Mouse (Mus musculus): Measurements from ENCODE around the gene Slpi. TPM values are rescaled to one million over a fixed set of nuclear protein-coding genes. Genes with fewer than 3 reads are reported as not detected.

Gene Slpi
- polyA plus RNA-seq, 1 experiment from 2014 or later = 2.2 TPM

DNA sequence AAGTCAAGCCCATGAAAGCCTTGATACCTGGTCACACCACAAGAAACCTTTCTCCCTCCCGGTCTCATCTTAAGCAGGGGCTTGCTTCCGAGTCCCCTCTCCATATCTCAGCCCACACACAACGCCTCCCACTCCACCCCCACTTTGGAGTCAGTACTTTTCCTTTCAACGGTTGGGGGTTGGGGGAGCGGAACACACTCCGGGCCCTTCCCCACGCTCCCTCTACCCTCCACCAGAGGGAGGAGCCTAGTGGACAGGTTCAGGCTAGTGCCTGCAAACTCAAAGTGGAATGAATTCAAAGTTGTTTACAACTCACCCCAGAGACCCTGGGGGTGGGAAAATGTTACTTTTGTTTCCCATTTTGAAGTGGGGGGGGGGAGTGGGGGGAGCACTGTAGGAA lies 41.8 kb upstream of the Slpi start:
- Histone ChIP-seq H3K9ac (0 out of 2 replicates have a peak overlapping the region, but pooled peaks have one; percentile 54), H3K27me3 (no peaks in the 10 kb centered on the region), H3K4me2 (peak overlapping the region; percentile 41), H3K4me1 (peaks cover 55% of the 10 kb centered on the region), H3K36me3 (peaks cover 41% of the 10 kb centered on the region), H3K9me3 (no peaks in the 10 kb centered on the region), H3K27ac (peak overlapping the region; percentile 84), H3K4me3 (0 out of 2 replicates have a peak overlapping the region, but pooled peaks have one; percentile 4)
- ATAC-seq (ENCODE audit: insufficient number of reproducible peaks, insufficient read depth, low FRiP score, low TSS enrichment, low read depth) = peak; percentile 52
- WGBS = 7% methylated on average over 7 of the region's 7 CpGs

- H3K9ac ChIP-seq = no peak overlapping the region
- ATAC-seq (ENCODE audit: insufficient number of reproducible peaks, insufficient read depth, low FRiP score, low TSS enrichment, low read depth) = no peak
- H3K36me3 ChIP-seq = peaks cover 47% of the 10 kb centered on the region
- peaks cover 49% of the 10 kb centered on the region for H3K4me1 ChIP-seq
- H3K27ac ChIP-seq = peak overlapping the region; percentile 84
- H3K4me3 ChIP-seq = no peak overlapping the region
- no peaks in the 10 kb centered on the region for H3K9me3 ChIP-seq
- peak overlapping the region; percentile 41 for H3K4me2 ChIP-seq
- 45% methylated on average over 15 of the region's 15 CpGs for WGBS
- no peaks in the 10 kb centered on the region for H3K27me3 ChIP-seq
Observed at GRCm38 (mm10) chr2:164429881-164430615, 41.2 kb upstream of the Slpi start.

GRCm38 (mm10) chr2:164428451-164428850 lies 39.6 kb upstream of the Slpi start:
- Histone ChIP-seq H3K4me3 (no peak overlapping the region), H3K36me3 (peaks cover 60% of the 10 kb centered on the region), H3K27ac (no peak overlapping the region), H3K9ac (0 out of 2 replicates have a peak overlapping the region, but pooled peaks have one; percentile 11), H3K4me1 (peaks cover 33% of the 10 kb centered on the region), H3K4me2 (no peak overlapping the region), H3K27me3 (no peaks in the 10 kb centered on the region), H3K9me3 (no peaks in the 10 kb centered on the region)
- WGBS = 38% methylated on average over 5 of the region's 5 CpGs
- no peak for ATAC-seq (ENCODE audit: insufficient number of reproducible peaks, insufficient read depth, low FRiP score, low TSS enrichment, low read depth)

GRCm38 (mm10) chr2:164426952-164427351 lies 38.1 kb upstream of the Slpi start:
- Histone ChIP-seq H3K9me3 (no peaks in the 10 kb centered on the region), H3K9ac (no peak overlapping the region), H3K27ac (no peak overlapping the region), H3K4me2 (no peak overlapping the region), H3K36me3 (peaks cover 63% of the 10 kb centered on the region), H3K27me3 (no peaks in the 10 kb centered on the region), H3K4me3 (no peak overlapping the region), H3K4me1 (peaks cover 18% of the 10 kb centered on the region)
- WGBS = 83% methylated on average over 5 of the region's 5 CpGs
- ATAC-seq (ENCODE audit: insufficient number of reproducible peaks, insufficient read depth, low FRiP score, low TSS enrichment, low read depth) = no peak

DNA sequence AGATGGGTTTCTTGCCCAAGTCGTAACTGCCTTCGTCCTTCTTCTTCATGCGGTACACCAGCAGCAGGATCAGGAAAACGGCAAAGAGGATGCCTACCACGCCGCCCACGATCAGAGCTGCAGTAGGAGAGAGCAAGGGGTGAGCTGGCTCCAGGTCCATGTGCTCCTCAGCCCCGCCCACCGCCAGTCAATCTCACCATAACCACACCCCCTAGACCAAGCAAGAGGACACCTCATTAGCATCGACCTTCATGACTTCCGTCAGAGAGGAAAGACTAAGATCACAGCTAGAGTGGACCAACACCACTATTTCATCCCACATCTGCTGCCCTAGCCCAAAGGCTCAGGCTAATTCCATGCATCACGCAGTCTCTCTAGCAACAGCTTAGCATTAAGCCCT lies 37.2 kb upstream of the Slpi start:
- H3K27me3 ChIP-seq = no peaks in the 10 kb centered on the region
- H3K27ac ChIP-seq = no peak overlapping the region
- no peaks in the 10 kb centered on the region for H3K9me3 ChIP-seq
- H3K9ac ChIP-seq = no peak overlapping the region
- H3K4me3 ChIP-seq = no peak overlapping the region
- WGBS = 32% methylated on average over 12 of the region's 12 CpGs
- H3K4me2 ChIP-seq = no peak overlapping the region
- no peak for ATAC-seq (ENCODE audit: insufficient number of reproducible peaks, insufficient read depth, low FRiP score, low TSS enrichment, low read depth)
- peaks cover 10% of the 10 kb centered on the region for H3K4me1 ChIP-seq
- H3K36me3 ChIP-seq = peaks cover 63% of the 10 kb centered on the region

- no peaks in the 10 kb centered on the region for H3K27me3 ChIP-seq
- H3K27ac ChIP-seq = no peak overlapping the region
- peaks cover 2% of the 10 kb centered on the region for H3K4me1 ChIP-seq
- H3K4me2 ChIP-seq = no peak overlapping the region
- no peak for ATAC-seq (ENCODE audit: insufficient number of reproducible peaks, insufficient read depth, low FRiP score, low TSS enrichment, low read depth)
- H3K9ac ChIP-seq = no peak overlapping the region
- WGBS = 82% methylated on average over 5 of the region's 5 CpGs
- peaks cover 63% of the 10 kb centered on the region for H3K36me3 ChIP-seq
- H3K4me3 ChIP-seq = no peak overlapping the region
- no peaks in the 10 kb centered on the region for H3K9me3 ChIP-seq
Observed at GRCm38 (mm10) chr2:164425401-164425800, 36.5 kb upstream of the Slpi start.

- no peak overlapping the region for H3K4me2 ChIP-seq
- no peaks in the 10 kb centered on the region for H3K27me3 ChIP-seq
- H3K9me3 ChIP-seq = no peaks in the 10 kb centered on the region
- H3K27ac ChIP-seq = no peak overlapping the region
- H3K9ac ChIP-seq = no peak overlapping the region
- peaks cover 2% of the 10 kb centered on the region for H3K4me1 ChIP-seq
- H3K36me3 ChIP-seq = peaks cover 59% of the 10 kb centered on the region
- no peak overlapping the region for H3K4me3 ChIP-seq
- WGBS = 90% methylated on average over 8 of the region's 8 CpGs
- ATAC-seq (ENCODE audit: insufficient number of reproducible peaks, insufficient read depth, low FRiP score, low TSS enrichment, low read depth) = no peak
Observed at GRCm38 (mm10) chr2:164424406-164424805, 35.5 kb upstream of the Slpi start.

DNA sequence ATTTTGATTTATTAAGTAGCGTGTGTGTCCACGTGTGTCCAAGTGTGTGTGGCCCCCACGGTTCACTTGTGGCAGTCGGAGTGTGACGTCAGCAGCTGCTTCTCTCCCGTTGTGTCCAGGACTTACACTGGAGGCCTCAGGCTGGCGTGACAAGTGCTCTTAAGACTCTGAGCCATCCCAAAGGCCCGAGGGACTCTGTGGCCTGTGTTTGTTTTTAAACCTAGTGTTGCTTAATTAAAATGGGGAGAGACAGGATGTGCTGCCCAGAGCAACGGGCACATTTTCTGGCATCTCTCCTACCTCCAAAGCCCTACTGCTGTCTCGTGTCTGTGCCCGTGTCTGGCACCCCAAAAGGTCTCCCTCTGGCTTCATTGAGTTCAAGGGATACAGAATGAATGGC lies 34.6 kb upstream of the Slpi start:
- Histone ChIP-seq H3K27ac (no peak overlapping the region), H3K9ac (no peak overlapping the region), H3K36me3 (peaks cover 49% of the 10 kb centered on the region), H3K9me3 (no peaks in the 10 kb centered on the region), H3K4me3 (no peak overlapping the region), H3K4me1 (peaks cover 5% of the 10 kb centered on the region), H3K27me3 (no peaks in the 10 kb centered on the region), H3K4me2 (no peak overlapping the region)
- ATAC-seq (ENCODE audit: insufficient number of reproducible peaks, insufficient read depth, low FRiP score, low TSS enrichment, low read depth) = no peak
- 88% methylated on average over 11 of the region's 11 CpGs for WGBS

DNA sequence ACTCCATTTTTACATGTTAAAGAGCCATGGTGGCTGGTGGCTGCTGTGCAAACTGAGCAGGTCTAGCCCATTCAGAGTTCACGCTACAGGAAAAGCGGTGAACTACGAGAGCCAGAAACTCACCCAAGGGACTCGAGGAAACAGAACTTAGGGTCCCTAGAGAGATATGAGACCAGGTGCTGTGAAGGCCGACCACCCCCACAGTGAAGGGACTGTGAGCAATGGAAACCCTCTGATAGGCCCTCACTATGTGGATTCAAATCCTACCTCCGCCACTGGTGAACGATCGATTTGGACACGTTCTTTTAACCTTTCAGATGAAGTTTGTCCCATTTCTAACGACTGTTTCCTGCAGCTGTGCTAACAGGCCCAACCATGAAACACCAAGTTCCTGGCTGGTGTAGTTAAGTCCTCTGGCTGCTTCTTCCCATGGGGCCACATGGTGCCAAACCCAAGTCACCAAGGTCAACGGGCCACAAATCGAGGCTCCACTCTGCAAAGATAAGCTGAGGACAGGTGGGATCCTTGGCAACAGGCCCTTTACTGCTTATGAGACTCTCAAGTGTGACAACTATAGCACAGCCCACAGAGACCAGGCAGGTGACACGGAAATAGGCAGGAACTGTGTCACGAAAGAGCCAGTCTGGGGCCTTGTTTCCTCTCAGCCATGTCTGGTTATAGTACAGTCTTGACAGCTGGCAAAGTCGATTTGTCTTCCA lies 33.9 kb upstream of the Slpi start:
- Histone ChIP-seq H3K4me1 (peaks cover 5% of the 10 kb centered on the region), H3K9ac (no peak overlapping the region), H3K27ac (peak overlapping the region; percentile 55; the same call in 1 of the 2 replicates), H3K9me3 (no peaks in the 10 kb centered on the region), H3K27me3 (no peaks in the 10 kb centered on the region), H3K4me2 (no peak overlapping the region), H3K4me3 (no peak overlapping the region), H3K36me3 (peaks cover 43% of the 10 kb centered on the region)
- no peak for ATAC-seq (ENCODE audit: insufficient number of reproducible peaks, insufficient read depth, low FRiP score, low TSS enrichment, low read depth)
- 88% methylated on average over 15 of the region's 15 CpGs for WGBS

- ATAC-seq (ENCODE audit: insufficient number of reproducible peaks, insufficient read depth, low FRiP score, low TSS enrichment, low read depth) = no peak
Observed at GRCm38 (mm10) chr2:164421979-164422378, 33.1 kb upstream of the Slpi start.

GRCm38 (mm10) chr2:164421306-164421705 lies 32.4 kb upstream of the Slpi start:
- no peaks in the 10 kb centered on the region for H3K9me3 ChIP-seq
- H3K27ac ChIP-seq = no peak overlapping the region
- no peaks in the 10 kb centered on the region for H3K27me3 ChIP-seq
- no peak overlapping the region for H3K4me3 ChIP-seq
- peaks cover 29% of the 10 kb centered on the region for H3K36me3 ChIP-seq
- ATAC-seq (ENCODE audit: insufficient number of reproducible peaks, insufficient read depth, low FRiP score, low TSS enrichment, low read depth) = no peak
- 83% methylated on average over 7 of the region's 7 CpGs for whole genome bisulfite sequencing
- no peak overlapping the region for H3K4me2 ChIP-seq
- peaks cover 5% of the 10 kb centered on the region for H3K4me1 ChIP-seq
- no peak overlapping the region for H3K9ac ChIP-seq

More at GRCm38 (mm10) chr2:164421979-164422378, 33.1 kb upstream of the Slpi start:
- Histone ChIP-seq H3K4me3 (no peak overlapping the region), H3K27ac (peak overlapping the region; percentile 55), H3K27me3 (no peaks in the 10 kb centered on the region), H3K4me2 (no peak overlapping the region), H3K36me3 (peaks cover 36% of the 10 kb centered on the region), H3K9me3 (no peaks in the 10 kb centered on the region), H3K9ac (no peak overlapping the region), H3K4me1 (peaks cover 5% of the 10 kb centered on the region)
- 69% methylated on average over 8 of the region's 8 CpGs for WGBS

GRCm38 (mm10) chr2:164419489-164419888 lies 30.6 kb upstream of the Slpi start:
- Histone ChIP-seq H3K9me3 (no peaks in the 10 kb centered on the region), H3K27ac (no peak overlapping the region), H3K4me3 (no peak overlapping the region), H3K27me3 (peaks cover 7% of the 10 kb centered on the region), H3K9ac (no peak overlapping the region), H3K4me2 (no peak overlapping the region), H3K36me3 (peaks cover 14% of the 10 kb centered on the region), H3K4me1 (peaks cover 5% of the 10 kb centered on the region)
- no peak for ATAC-seq (ENCODE audit: insufficient number of reproducible peaks, insufficient read depth, low FRiP score, low TSS enrichment, low read depth)
- WGBS = 4% methylated on average over 3 of the region's 3 CpGs

Data from embryonic facial prominence, embryonic 13.5 days (tissue).